19 mouse cellular contexts compared by ENCODE assay signal in the genomic region with DNA sequence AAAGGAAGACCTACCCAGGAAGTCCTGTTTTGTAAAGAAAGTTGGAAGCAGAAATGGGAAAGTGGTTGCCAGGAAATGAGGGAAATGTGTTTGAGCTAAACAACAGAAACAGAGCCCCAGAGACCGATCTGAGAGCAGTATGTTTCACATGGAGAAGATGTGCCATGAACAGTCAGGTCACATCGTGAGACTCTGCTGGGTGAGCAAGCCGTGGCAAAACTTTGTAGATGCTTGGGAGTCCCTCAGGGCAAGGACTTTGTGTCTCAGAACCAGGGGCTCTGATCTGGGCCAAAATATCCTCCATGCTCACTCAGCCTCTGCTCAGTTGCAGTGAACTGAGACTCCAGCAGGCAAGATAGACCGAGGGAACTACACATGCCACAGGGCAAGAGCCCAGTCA. TPM values are rescaled to one million over a fixed set of nuclear protein-coding genes. Genes with fewer than 3 reads are reported as not detected.
"Had no signal": no experiment of that assay in that cellular context is flagged by ENCODE, and none has a peak within 500 bp of the region (broad histone marks: within the 10 kb centered on the region; RNA-seq: fewer than 3 reads in every experiment).

No protein-coding gene starts in this region.

- H3K9me3 ChIP-seq: lung, embryonic 15.5 days; midbrain, embryonic 13.5 days; midbrain, embryonic 15.5 days; neural tube, embryonic 12.5 days; stomach, embryonic 15.5 days had no signal

- DNase-seq: lung, adult 2 months; lung, postnatal 14 days; lung, postnatal 36 days; right cerebral cortex, postnatal 14 days; thymus, adult 2 months; thymus, postnatal 25 days; thymus, postnatal 4 days had no signal

- H3K27me3 ChIP-seq: lung, embryonic 15.5 days; midbrain, embryonic 15.5 days; neural tube, embryonic 12.5 days; stomach, embryonic 15.5 days had no signal

- H3K9ac ChIP-seq: lung, embryonic 15.5 days; midbrain, embryonic 13.5 days; midbrain, embryonic 15.5 days; neural tube, embryonic 12.5 days; stomach, embryonic 15.5 days had no signal

- H3K27ac ChIP-seq: lung, embryonic 15.5 days; macrophage; midbrain, embryonic 13.5 days; midbrain, embryonic 15.5 days; neural tube, embryonic 12.5 days; stomach, embryonic 15.5 days; stomach, postnatal 0 days had no signal

- H3K36me3 ChIP-seq: lung, embryonic 15.5 days; midbrain, embryonic 13.5 days; midbrain, embryonic 15.5 days; neural tube, embryonic 12.5 days; stomach, embryonic 15.5 days had no signal

- ATAC-seq: lung, postnatal 0 days; midbrain, embryonic 13.5 days; midbrain, embryonic 15.5 days had no signal

- H3K4me2 ChIP-seq: lung, embryonic 15.5 days; midbrain, embryonic 11.5 days; midbrain, embryonic 13.5 days; midbrain, embryonic 15.5 days; neural tube, embryonic 12.5 days; stomach, embryonic 15.5 days had no signal

- H3K4me3 ChIP-seq: lung, embryonic 15.5 days; megakaryocyte, embryonic 14.5 days; midbrain, embryonic 13.5 days; midbrain, embryonic 15.5 days; neural tube, embryonic 12.5 days; stomach, embryonic 15.5 days had no signal

- H3K4me1 ChIP-seq: midbrain, embryonic 13.5 days; midbrain, embryonic 15.5 days; neural tube, embryonic 12.5 days; stomach, embryonic 15.5 days had no signal

RNA-seq across cellular contexts. Expression of gene Osmr, which starts 15.9 kb away (rescaled TPM):
- total RNA-seq: megakaryocyte progenitor cell, adult 5-6 weeks; monocyte, adult 5-6 weeks had no signal
- polyA plus RNA-seq: macrophage had no signal
